Mouse (Mus musculus) thymus, postnatal 36 days (tissue): ENCODE results near the gene Fcho1.

ENCODE experiments used
- DNase-seq, 2 experiments: peaks; one replicate each; pipeline ENCODE4 v3.0.0; 2022; ENCODE audit warnings: mixed read lengths in 2 of 2

Fcho1 gene

DNA sequence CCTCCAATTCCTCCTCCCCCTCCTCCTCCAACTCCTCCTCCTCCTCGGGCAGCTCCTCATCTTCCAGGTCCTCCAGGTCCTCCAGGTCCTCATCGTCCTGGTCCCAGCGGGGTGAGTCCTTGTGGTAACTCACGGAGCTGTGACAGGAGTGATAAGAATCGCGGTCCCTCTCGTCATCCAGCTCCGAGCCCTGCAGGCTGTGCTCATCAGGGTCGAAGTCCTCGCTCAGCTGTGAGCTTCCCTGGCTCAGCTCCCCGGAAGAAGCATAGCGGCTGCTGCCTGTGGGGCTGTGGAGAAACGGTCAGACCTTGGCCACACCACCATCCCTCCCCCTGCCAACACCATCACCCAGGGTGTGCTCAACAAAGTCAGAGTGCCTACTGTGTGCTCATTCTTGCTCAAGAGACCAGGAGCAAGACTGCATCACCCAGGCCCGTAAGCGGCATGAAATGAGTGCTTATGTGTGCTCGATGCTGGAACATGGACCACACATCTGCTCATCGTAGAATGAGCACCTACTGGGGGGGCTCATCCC is 66.9 kb downstream of the Fcho1 start:
- no peak for DNase-seq
